Mouse (Mus musculus) forebrain, embryonic 11.5 days (tissue): ENCODE measurements at regions not wholly inside any gene's neighbourhood (a gene's known extent, or its start where the extent isn't known, plus 50 kb on each side); places are given as distances from the start of the nearest gene placed in this dataset.

ENCODE experiments used
- ATAC-seq: fragments of 200-750 bp; cut with Nextera tagmentation; replicated peaks from 2 replicates; pipeline ENCODE4 v1.8.0; 2017; ENCODE audit warnings: moderate TSS enrichment; ENCODE audit not compliant: low FRiP score
- DNase-seq: peaks from one replicate; pipeline ENCODE4 v3.0.0-alpha.2; 2017; ENCODE audit warnings: low spot score
- H3K27ac ChIP-seq: fragments of 300-500 bp; sonication (generic); 2 replicates; pipeline ENCODE4 v1.5.1; 2014; ENCODE audit warnings: low read depth, low read length
- H3K27me3 ChIP-seq: fragments of 300-500 bp; sonication (generic); 2 replicates; pipeline ENCODE4 v1.6.1; 2014; ENCODE audit warnings: mild to moderate bottlenecking, low read length, mixed read lengths; ENCODE audit not compliant: control insufficient read depth, insufficient read depth
- H3K36me3 ChIP-seq: fragments of 300-500 bp; sonication (generic); 2 replicates; pipeline ENCODE4 v1.6.1; 2014; ENCODE audit warnings: mild to moderate bottlenecking, low read length, moderate library complexity, mixed read lengths; ENCODE audit not compliant: control insufficient read depth, insufficient read depth
- H3K4me1 ChIP-seq: fragments of 300-500 bp; sonication (generic); replicated peaks from 2 replicates; pipeline ENCODE4 v1.6.1; 2014; ENCODE audit warnings: low read length, mixed read lengths; ENCODE audit not compliant: control insufficient read depth, insufficient read depth
- H3K4me2 ChIP-seq: fragments of 300-500 bp; sonication (generic); 2 replicates; pipeline ENCODE4 v1.6.1; 2014; ENCODE audit warnings: low read depth, mild to moderate bottlenecking, low read length, moderate library complexity, mixed read lengths; ENCODE audit not compliant: severe bottlenecking
- H3K4me3 ChIP-seq: fragments of 300-500 bp; sonication (generic); 2 replicates; pipeline ENCODE4 v1.5.1; 2014; ENCODE audit warnings: low read depth, low read length
- H3K9ac ChIP-seq: fragments of 300-500 bp; sonication (generic); 2 replicates; pipeline ENCODE4 v1.6.1; 2014; ENCODE audit warnings: low read length
- H3K9me3 ChIP-seq: fragments of 300-500 bp; sonication (generic); 2 replicates; pipeline ENCODE4 v1.6.1; 2016; ENCODE audit warnings: low read length, mixed read lengths; ENCODE audit not compliant: control insufficient read depth
- WGBS: fragments of 180-500 bp; shearing (Covaris S2); extraction: QIAGEN DNeasy Blood & Tissue Kit; methylation state at CpG from one replicate; pipeline ENCODE4 v1.1.7; 2014; 5-methylcytosine and 5-hydroxymethylcytosine counted together

DNA sequence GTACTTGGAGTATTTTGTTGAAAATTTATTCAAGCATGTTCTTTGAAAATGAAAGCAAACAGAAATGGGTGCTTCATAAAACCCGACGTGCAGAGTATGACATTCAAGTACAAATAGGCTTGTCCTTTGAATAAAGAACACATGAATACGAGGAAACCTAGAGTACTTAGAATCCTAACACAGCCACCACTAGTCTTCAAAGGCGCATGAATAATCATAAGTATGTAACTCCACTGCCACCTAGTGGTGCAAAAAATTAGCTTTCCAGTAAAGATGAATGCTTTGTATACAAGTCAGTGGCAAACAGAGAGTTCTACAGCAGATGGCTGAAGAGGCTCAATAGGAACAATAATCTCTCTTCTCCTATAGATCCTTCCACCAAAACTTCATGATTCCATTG lies 1449.8 kb upstream of the Tenm3 start:
- no peaks in the 10 kb centered on the region for H3K36me3 ChIP-seq
- ATAC-seq = peak; percentile 70
- H3K4me1 ChIP-seq = no peaks in the 10 kb centered on the region
- H3K9ac ChIP-seq = no peak overlapping the region
- H3K27me3 ChIP-seq = no peaks in the 10 kb centered on the region
- no peak overlapping the region for H3K4me2 ChIP-seq
- H3K27ac ChIP-seq = no peak overlapping the region
- WGBS = 8% methylated on average over 4 of the region's 4 CpGs
- H3K4me3 ChIP-seq = no peak overlapping the region
- no peaks in the 10 kb centered on the region for H3K9me3 ChIP-seq
- peak; percentile 50 for DNase-seq

DNA sequence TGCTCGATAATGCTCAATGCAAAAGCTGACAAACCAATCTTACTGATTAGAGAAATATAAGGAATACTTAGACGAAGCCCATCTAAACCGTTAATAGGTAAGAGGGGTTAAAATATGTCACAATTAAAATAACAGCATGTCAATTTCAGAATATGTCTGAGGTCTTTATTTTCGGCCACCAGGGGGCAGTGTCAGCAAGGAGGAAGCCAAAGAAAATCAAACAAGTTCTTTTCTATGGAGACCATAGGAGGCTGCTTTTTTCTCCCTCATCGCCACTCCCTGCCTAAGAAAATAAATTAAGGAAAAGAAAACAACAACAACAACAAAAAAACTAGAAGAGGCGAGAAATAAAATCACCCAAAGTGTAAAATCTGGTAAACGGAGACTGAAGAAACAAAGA lies 1448.4 kb upstream of the Tenm3 start:
- DNase-seq = peak; percentile 72
- no peak; the same call in 1 of the 2 replicates for ATAC-seq
- Histone ChIP-seq H3K4me3 (no peak overlapping the region), H3K36me3 (no peaks in the 10 kb centered on the region), H3K27ac (no peak overlapping the region), H3K4me1 (no peaks in the 10 kb centered on the region), H3K4me2 (no peak overlapping the region), H3K27me3 (no peaks in the 10 kb centered on the region), H3K9ac (no peak overlapping the region), H3K9me3 (no peaks in the 10 kb centered on the region)
- WGBS = 38% methylated on average over 7 of the region's 7 CpGs

DNA sequence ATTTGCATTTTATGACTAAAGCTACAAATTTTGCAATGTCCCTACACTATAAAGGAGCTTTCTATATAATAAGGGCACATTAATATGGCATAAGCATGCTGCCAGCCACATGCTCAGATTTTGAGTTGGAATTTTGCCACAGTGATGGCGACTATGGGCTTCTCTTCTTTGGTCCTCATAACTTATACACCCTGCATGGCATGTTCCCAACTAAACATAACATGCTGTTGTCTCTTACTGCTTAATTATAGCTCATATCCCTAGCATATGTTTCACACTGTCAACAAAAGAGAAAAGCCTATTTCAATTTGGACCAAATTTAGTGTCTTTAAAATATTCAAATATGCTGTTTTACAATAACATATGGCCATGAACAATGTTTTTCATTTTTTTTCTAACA lies 1432.6 kb upstream of the Tenm3 start:
- Histone ChIP-seq H3K36me3 (no peaks in the 10 kb centered on the region), H3K9ac (no peak overlapping the region), H3K9me3 (no peaks in the 10 kb centered on the region), H3K27ac (no peak overlapping the region), H3K4me2 (no peak overlapping the region), H3K27me3 (no peaks in the 10 kb centered on the region), H3K4me1 (no peaks in the 10 kb centered on the region), H3K4me3 (no peak overlapping the region)
- ATAC-seq = no peak
- WGBS = 76% methylated on average over 1 of the region's 1 CpGs
- DNase-seq = no peak

DNA sequence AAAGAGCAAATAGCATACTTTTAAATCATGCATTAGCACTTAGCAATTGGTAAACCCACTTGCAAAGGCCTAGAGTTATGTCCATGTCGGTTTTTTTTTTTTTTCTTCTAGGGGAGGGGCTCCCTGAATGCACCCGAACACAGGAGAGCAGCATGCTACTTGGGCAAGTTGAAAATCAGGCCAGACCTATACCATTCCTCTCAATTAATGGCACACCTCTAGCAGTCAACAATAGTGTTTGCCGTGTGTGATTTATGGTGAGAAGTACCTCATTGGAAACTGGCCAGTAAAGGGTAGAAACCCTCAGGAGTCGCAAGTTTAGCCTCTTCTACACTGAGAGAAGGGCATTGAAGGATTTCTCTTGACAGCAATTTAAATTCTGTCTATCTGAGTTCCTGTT lies 1421.0 kb upstream of the Tenm3 start:
- no peaks in the 10 kb centered on the region for H3K27me3 ChIP-seq
- no peaks in the 10 kb centered on the region for H3K36me3 ChIP-seq
- H3K9me3 ChIP-seq = no peaks in the 10 kb centered on the region
- H3K4me2 ChIP-seq = no peak overlapping the region
- ATAC-seq = no peak
- WGBS = 67% methylated on average over 4 of the region's 4 CpGs
- H3K4me1 ChIP-seq = no peaks in the 10 kb centered on the region
- H3K9ac ChIP-seq = no peak overlapping the region
- no peak for DNase-seq
- no peak overlapping the region for H3K4me3 ChIP-seq
- H3K27ac ChIP-seq = no peak overlapping the region
